Mouse (Mus musculus): ENCODE measurements around the gene Hnrnpa1. TPM values are rescaled to one million over a fixed set of nuclear protein-coding genes. Genes with fewer than 3 reads are reported as not detected.
A peak's percentile ranks its signal among the peaks of the same experiment; 100 is the strongest.
"Not testable (repeated sequence)": the region's sequence is repeated elsewhere in the genome, so short reads cannot be mapped to it uniquely, and the experiment has no call there.

The Hnrnpa1 gene
- polyA plus RNA-seq, 1 experiment from 2014 or later: 1,920 TPM

DNA sequence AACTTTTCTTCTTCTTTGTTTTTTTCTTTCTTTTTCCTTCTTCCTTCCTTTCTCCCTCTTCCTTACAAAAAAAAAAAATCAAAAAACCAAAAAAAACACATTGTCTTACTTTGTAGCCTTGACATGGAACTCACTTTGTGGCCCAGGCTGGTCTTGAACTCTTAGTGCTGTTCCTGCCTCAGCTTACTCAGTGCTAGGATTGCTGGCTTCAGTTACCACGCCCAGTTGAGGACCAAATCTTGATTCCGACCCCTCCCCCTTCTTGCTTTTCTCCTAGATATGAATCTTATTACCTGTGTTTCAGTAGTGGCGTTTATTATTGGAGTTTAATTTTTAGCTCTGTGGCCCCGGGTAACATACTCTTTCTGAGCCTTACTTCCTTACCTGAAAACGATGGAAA, 18.9 kb downstream of the Hnrnpa1 start:
- 89% methylated on average over 5 of the region's 5 CpGs for WGBS
- H3K9me3 ChIP-seq: no peaks in the 10 kb centered on the region
- DNase-seq (ENCODE audit: extremely low spot score, low spot score): no peak
- no peak overlapping the region for H3K4me3 ChIP-seq
- peaks cover 37% of the 10 kb centered on the region for H3K27me3 ChIP-seq (ENCODE audit: poor library complexity, severe bottlenecking)
- H3K4me1 ChIP-seq: peaks cover 25% of the 10 kb centered on the region
- no peak overlapping the region for H3K27ac ChIP-seq
- H3K36me3 ChIP-seq (replicated peaks): no peaks in the 10 kb centered on the region

DNA sequence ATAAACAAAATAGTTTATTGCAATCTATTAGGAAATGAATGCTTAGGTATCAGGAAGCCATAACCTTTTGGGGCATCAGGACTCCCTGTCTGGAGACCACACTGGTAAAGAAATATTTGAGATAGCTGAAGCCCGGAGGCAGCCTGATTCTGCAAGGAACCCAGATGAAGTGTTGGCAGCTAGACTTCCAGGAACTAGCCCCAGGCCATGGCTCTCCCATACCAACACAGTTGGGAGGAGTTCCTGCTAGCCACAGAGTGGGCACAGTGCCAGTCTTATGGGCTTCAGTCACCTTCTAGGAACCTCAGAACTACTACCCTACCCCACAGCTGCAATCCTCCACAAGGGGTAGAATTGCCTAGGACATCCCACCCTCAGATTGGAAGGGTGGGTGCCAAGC, 19.8 kb downstream of the Hnrnpa1 start:
- H3K4me3 ChIP-seq: no peak overlapping the region
- H3K27me3 ChIP-seq (ENCODE audit: poor library complexity, severe bottlenecking): peaks cover 29% of the 10 kb centered on the region
- H3K9me3 ChIP-seq: no peaks in the 10 kb centered on the region
- DNase-seq (ENCODE audit: extremely low spot score, low spot score): no peak
- 77% methylated on average over 1 of the region's 1 CpGs for WGBS
- no peaks in the 10 kb centered on the region for H3K36me3 ChIP-seq (replicated peaks)
- H3K27ac ChIP-seq: no peak overlapping the region
- peaks cover 19% of the 10 kb centered on the region for H3K4me1 ChIP-seq

DNA sequence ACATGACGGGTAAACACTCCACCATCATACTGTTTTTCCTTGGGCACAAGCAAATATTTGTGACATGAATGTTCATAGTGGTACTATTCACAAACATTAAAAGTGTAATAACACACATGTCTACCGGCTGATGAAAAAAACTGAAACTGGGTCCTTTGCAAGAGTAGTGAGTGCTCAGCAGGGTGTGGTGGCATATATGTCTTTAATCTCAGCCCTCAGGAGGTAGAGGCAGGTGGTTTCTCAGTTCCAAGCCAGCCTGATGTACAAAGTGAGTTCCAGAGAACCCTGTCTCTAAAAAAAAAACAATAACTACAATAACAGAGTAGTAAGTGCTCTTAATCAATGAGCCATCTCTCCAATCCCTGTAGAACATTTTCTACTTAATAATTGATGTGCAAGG, 24.6 kb downstream of the Hnrnpa1 start:
- no peaks in the 10 kb centered on the region for H3K9me3 ChIP-seq
- H3K27me3 ChIP-seq (ENCODE audit: poor library complexity, severe bottlenecking): no peaks in the 10 kb centered on the region
- H3K4me3 ChIP-seq: no peak overlapping the region
- 91% methylated on average over 2 of the region's 2 CpGs for WGBS
- H3K27ac ChIP-seq: no peak overlapping the region
- H3K36me3 ChIP-seq (replicated peaks): no peaks in the 10 kb centered on the region
- H3K4me1 ChIP-seq: no peaks in the 10 kb centered on the region
- no peak for DNase-seq (ENCODE audit: extremely low spot score, low spot score)

DNA sequence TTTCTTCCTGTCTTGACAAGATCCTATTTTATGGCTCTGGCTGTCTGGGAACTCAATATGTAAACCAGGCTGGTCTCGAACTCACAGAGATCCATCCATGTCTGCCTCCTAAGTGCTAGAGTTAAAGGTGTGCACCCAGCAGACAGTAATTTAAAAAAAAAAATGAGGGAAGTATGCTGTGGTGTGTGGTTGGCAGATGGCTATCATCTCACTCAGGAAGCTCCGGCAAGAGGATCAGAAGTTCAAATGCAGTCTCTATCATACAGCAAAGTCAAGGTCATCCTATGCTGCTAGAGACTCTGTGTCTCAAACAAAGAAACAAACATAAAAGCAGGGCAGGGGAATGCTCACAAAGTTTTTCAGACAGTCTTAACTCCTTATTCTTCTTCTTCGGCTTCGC, 28.7 kb downstream of the Hnrnpa1 start:
- no peak overlapping the region for H3K27ac ChIP-seq
- H3K9me3 ChIP-seq: no peaks in the 10 kb centered on the region
- DNase-seq (ENCODE audit: extremely low spot score, low spot score): no peak
- no peaks in the 10 kb centered on the region for H3K27me3 ChIP-seq (ENCODE audit: poor library complexity, severe bottlenecking)
- no peak overlapping the region for H3K4me3 ChIP-seq
- H3K4me1 ChIP-seq: peaks cover 7% of the 10 kb centered on the region
- no peaks in the 10 kb centered on the region for H3K36me3 ChIP-seq (replicated peaks)
- 91% methylated on average over 4 of the region's 4 CpGs for WGBS

DNA sequence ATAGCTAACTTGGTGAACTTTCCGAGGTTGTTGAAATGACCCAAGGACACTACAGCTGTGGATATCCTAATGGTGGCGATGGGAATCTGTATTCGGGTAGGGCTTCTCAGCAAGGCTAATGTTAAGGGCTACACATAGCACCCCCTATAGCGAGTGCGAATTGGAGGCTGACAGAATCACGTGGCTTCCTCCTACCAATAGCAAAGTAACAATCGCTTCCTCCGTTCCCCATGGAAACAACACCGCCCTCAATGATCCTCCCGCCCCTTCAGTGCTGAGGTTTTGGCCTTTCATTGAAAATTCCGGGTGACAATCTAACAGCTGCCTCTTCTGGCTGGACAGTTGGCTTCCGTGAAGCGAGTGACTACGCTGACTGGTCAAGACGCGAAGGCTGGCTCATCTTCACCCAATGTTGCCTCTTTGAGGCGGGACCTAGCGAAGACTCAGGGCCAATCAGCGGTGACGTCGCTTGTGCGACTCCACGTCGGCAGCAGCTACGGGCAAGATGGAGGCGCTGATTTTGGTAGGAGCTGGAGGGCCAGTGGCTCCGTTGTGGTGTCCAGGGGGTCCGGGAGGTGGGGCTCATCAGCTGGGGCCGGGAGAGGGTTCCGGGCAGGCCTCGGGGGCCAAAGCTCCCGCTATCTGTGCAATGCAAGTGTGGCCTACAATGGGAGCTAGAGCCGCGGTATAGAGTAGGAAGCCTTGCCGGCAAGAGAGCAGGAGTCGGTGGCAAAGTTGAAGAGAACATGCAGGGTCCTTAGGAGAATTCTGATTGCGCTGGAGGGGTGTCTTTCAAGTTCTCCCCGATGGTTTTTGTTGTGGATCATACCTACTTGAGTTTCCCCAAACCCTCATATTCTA, 32.4 kb downstream of the Hnrnpa1 start, which contains the start of gene Copz1:
Copz1 (plus strand) TSS at position 296 of the 861 bp plus-strand sequence.
- DNase-seq (ENCODE audit: extremely low spot score, low spot score): peak; percentile 95
- Histone ChIP-seq H3K27ac (peak within 1 kb of the TSS; percentile 90), H3K27me3 (ENCODE audit: poor library complexity, severe bottlenecking) (no peaks in the 10 kb centered on the region), H3K36me3 (replicated peaks) (peaks cover 8% of the 10 kb centered on the region), H3K4me1 (peaks cover 16% of the 10 kb centered on the region), H3K4me3 (peak within 1 kb of the TSS; percentile 91), H3K9me3 (no peaks in the 10 kb centered on the region)
- under 1% methylated on average over 38 of the region's 38 CpGs for WGBS

DNA sequence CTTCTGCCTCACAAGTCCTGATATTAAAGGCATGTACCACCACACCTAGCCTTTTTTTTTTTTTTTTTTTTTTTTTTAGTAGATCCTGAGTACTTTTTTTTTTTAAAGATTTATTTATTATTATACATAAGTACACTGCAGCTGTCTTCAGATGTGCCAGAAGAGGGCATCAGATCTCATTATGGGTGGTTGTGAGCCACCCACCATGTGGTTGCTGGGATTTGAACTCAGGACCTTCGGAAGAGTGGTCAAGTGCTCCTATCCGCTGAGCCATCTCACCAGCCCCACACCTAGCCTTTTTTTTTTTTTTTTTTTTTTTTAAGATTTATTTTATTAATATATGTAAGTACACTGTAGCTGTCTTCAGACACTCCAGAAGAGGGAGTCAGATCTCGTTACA, 35.7 kb downstream of the Hnrnpa1 start:
- H3K4me3 ChIP-seq; H3K27ac ChIP-seq; H3K9me3 ChIP-seq; DNase-seq (ENCODE audit: extremely low spot score, low spot score); H3K27me3 ChIP-seq (ENCODE audit: poor library complexity, severe bottlenecking): not testable (repeated sequence)
- peaks cover 17% of the 10 kb centered on the region for H3K36me3 ChIP-seq (replicated peaks)
- 97% methylated on average over 3 of the region's 3 CpGs for WGBS
- H3K4me1 ChIP-seq: peaks cover 20% of the 10 kb centered on the region

DNA sequence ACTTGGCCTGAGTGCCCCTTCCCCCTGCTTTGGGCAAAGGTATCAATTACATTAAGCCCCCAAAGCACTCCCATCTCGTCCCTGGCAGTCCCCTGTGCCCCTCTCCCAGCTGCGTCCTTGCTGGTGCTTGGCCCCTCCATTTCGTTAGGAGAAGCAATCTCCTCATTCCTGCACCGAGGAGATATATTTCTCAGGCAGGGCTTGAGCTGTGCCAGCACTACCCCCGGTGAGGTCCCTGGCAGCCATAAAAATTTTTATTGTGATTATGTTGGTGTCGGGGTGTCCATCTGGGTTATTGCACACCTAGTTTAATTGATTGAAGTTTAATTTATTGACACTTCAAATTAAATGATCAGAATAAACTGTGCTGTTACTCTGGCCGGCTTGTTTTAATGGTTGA, 37.7 kb downstream of the Hnrnpa1 start:
- Histone ChIP-seq H3K36me3 (replicated peaks) (peaks cover 18% of the 10 kb centered on the region), H3K27ac (no peak overlapping the region), H3K4me1 (peaks cover 20% of the 10 kb centered on the region), H3K27me3 (ENCODE audit: poor library complexity, severe bottlenecking) (no peaks in the 10 kb centered on the region), H3K4me3 (no peak overlapping the region), H3K9me3 (no peaks in the 10 kb centered on the region)
- no peak for DNase-seq (ENCODE audit: extremely low spot score, low spot score)
- 80% methylated on average over 7 of the region's 7 CpGs for WGBS

DNA sequence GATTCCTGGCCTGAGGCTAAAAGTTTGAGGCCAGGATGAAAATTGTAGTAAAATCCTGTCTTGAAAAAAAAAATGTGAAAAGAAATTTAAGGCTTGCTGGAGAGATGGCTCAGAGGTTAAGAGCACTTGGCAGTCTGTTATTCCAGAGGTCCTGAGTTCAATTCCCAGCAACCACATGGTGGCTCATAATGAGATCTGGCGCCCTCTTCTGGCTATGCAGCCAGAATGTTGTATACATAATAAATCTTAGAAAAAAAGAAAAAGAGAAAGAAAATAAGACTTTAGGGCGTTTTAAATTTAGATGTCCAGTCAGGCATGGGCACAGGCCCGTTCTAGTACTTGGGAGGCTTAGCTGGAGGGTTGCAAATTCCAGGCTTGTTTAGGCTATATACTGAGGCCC, 39.5 kb downstream of the Hnrnpa1 start:
- Histone ChIP-seq H3K36me3 (replicated peaks) (peaks cover 21% of the 10 kb centered on the region), H3K27ac (no peak overlapping the region), H3K4me3 (no peak overlapping the region), H3K9me3 (no peaks in the 10 kb centered on the region), H3K27me3 (ENCODE audit: poor library complexity, severe bottlenecking) (no peaks in the 10 kb centered on the region), H3K4me1 (peaks cover 6% of the 10 kb centered on the region)
- 59% methylated on average over 3 of the region's 3 CpGs for WGBS
- no peak for DNase-seq (ENCODE audit: extremely low spot score, low spot score)

DNA sequence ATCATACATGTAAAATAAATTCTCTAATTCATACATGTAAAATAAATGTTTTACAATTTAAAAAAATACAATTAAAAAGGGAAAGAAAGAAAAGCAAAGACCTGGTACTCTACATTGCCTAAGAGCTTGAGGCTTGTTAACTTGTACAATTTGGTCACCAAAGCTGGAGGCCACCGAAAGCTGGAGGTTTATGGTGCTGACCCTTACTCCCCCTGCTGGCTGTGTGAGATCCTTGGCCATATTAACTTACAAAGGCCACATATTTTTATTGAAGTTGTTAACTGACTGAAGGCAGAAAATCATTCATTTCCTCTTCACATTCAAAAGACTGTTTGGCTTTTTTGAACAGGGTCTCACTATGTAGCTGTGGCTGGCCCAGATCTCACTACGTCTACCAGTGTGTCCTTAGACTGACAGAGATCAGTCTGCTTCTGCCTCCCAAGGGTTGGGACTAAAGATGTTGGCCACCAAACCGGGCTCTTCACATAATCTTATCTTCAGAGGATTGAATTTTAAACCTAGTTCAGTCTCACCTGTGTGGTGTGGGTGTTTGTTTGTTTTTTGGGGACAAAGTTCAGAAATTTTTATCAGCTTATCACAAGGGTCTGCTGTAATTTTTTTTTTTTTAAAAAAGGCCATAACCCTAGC, 40.7 kb downstream of the Hnrnpa1 start:
- Histone ChIP-seq H3K36me3 (replicated peaks) (peaks cover 21% of the 10 kb centered on the region), H3K9me3 (no peaks in the 10 kb centered on the region), H3K27me3 (ENCODE audit: poor library complexity, severe bottlenecking) (no peaks in the 10 kb centered on the region), H3K4me3 (no peak overlapping the region), H3K4me1 (peaks cover 18% of the 10 kb centered on the region), H3K27ac (no peak overlapping the region)
- 83% methylated on average over 3 of the region's 3 CpGs for WGBS
- no peak for DNase-seq (ENCODE audit: extremely low spot score, low spot score)

DNA sequence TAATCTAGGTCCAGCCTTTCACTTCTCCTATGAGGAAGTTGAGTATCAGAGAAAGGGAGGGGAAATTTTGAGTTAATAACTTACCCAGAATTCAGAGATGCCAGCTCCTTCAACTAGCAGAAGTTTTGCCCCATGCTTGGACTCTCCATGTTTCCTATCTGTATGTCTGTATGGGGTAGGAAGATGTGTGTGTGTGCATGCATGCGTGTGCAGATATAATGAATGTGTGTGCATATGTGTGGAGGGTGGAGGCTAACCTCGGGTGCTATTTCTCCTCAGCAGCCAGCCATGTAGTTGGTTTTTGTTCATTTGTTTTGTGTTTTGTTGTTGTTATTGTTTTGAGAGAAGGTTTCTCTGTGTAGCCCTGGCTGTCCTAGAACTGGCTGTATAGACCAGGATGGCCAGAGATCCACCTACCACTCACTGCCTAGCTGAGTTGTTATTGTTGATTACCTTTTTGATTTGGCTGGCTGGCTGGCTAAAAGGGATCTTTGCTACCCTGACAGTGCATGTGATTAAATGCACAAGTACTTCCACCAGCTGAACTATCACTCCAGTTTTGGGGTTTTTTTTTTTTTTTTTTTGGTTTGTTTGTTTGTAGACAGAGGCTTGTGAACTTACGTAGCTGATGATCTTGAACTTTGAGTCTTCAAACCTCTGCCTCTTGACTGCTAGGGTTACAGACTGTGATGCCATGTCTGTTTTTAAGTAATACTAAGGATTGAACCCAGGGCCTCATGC, 41.4 kb downstream of the Hnrnpa1 start:
- WGBS: 96% methylated on average over 3 of the region's 3 CpGs
- no peaks in the 10 kb centered on the region for H3K27me3 ChIP-seq (ENCODE audit: poor library complexity, severe bottlenecking)

DNA sequence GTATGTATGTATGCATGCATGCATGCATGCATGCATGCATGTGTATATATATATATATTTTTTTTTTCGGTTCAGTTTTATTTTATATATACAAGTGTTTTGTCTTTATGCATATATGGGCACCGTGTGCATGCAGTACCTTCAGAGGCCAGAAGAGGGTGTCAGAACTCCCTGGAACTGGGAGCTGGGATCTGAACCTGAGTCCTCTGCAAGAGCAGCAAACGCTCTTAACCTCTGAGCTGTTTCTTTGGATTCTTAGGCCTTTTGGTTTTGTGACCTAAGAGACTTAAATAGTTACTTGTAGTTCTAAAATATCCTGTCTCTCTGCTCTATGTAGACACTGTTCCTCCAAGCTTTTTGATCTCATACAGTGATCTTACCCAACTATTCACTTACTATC, 43.8 kb downstream of the Hnrnpa1 start:
- Histone ChIP-seq H3K4me3 (no peak overlapping the region), H3K9me3 (no peaks in the 10 kb centered on the region), H3K27ac (no peak overlapping the region), H3K27me3 (ENCODE audit: poor library complexity, severe bottlenecking) (no peaks in the 10 kb centered on the region), H3K4me1 (peaks cover 13% of the 10 kb centered on the region), H3K36me3 (replicated peaks) (peaks cover 23% of the 10 kb centered on the region)
- 60% methylated on average over 3 of the region's 3 CpGs for WGBS
- peak; percentile 63 for DNase-seq (ENCODE audit: extremely low spot score, low spot score)

More for the DNA sequence above, 41.4 kb downstream of the Hnrnpa1 start:
- Histone ChIP-seq H3K36me3 (replicated peaks) (peaks cover 23% of the 10 kb centered on the region), H3K4me1 (peaks cover 18% of the 10 kb centered on the region), H3K9me3 (no peaks in the 10 kb centered on the region), H3K4me3 (no peak overlapping the region), H3K27ac (no peak overlapping the region)
- no peak for DNase-seq (ENCODE audit: extremely low spot score, low spot score)

DNA sequence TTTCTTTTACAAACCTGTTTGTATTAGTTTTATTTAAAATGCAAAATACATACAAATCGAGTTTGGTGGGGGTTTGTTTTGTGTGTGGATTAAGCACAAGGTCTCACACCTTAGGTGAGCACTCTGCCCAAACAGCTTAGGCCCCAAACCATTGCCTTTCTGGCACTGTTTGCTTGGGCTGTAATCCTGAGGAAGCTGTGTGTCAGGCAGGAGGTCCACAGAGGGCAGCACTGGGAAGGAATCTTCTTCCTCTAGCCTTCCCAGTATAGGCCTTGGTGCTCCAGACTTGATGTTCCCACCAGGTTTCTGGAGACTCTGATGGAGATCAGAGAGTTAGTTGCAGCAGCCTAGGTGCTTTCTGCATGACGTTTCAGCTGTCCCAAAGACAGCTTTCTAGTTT, 44.4 kb downstream of the Hnrnpa1 start:
- Histone ChIP-seq H3K4me3 (no peak overlapping the region), H3K27ac (peak overlapping the region; percentile 26; the same call in 1 of the 2 replicates), H3K4me1 (peaks cover 17% of the 10 kb centered on the region), H3K9me3 (no peaks in the 10 kb centered on the region), H3K27me3 (ENCODE audit: poor library complexity, severe bottlenecking) (no peaks in the 10 kb centered on the region), H3K36me3 (replicated peaks) (peaks cover 28% of the 10 kb centered on the region)
- WGBS: 52% methylated on average over 2 of the region's 2 CpGs
- no peak for DNase-seq (ENCODE audit: extremely low spot score, low spot score)
